Mouse (Mus musculus) limb, embryonic 12.5 days (tissue): ENCODE data around the gene Zgrf1. TPM values are rescaled to one million over a fixed set of nuclear protein-coding genes. Genes with fewer than 3 reads are reported as not detected.

ENCODE experiments used
- ATAC-seq: fragments of 200-750 bp; cut with Nextera tagmentation; 2 replicates; pipeline ENCODE4 v1.8.0; 2017; ENCODE audit warnings: low read depth, moderate TSS enrichment; ENCODE audit not compliant: insufficient number of reproducible peaks, insufficient read depth, low FRiP score, low TSS enrichment
- H3K27ac ChIP-seq: fragments of 300-500 bp; sonication (generic); 2 replicates; pipeline ENCODE4 v1.5.1; 2016; ENCODE audit warnings: mild to moderate bottlenecking, moderate library complexity
- H3K27me3 ChIP-seq: fragments of 300-500 bp; sonication (generic); 2 replicates; pipeline ENCODE4 v1.6.1; 2016; ENCODE audit warnings: mild to moderate bottlenecking, moderate library complexity
- H3K36me3 ChIP-seq: fragments of 300-500 bp; sonication (generic); 2 replicates; pipeline ENCODE4 v1.6.1; 2016; ENCODE audit warnings: mild to moderate bottlenecking, moderate library complexity
- H3K4me1 ChIP-seq: fragments of 300-500 bp; sonication (generic); replicated peaks from 2 replicates; pipeline ENCODE4 v1.6.1; 2016
- H3K4me2 ChIP-seq: fragments of 300-500 bp; sonication (generic); 2 replicates; pipeline ENCODE4 v1.6.1; 2016; ENCODE audit warnings: mild to moderate bottlenecking, moderate library complexity
- H3K4me3 ChIP-seq: fragments of 300-500 bp; sonication (generic); replicated peaks from 2 replicates; pipeline ENCODE4 v1.5.1; 2016; ENCODE audit warnings: mild to moderate bottlenecking
- H3K9ac ChIP-seq: fragments of 300-500 bp; sonication (generic); replicated peaks from 2 replicates; pipeline ENCODE4 v1.6.1; 2016; ENCODE audit warnings: mild to moderate bottlenecking, moderate library complexity
- H3K9me3 ChIP-seq: fragments of 300-500 bp; sonication (generic); 2 replicates; pipeline ENCODE4 v1.6.1; 2016; ENCODE audit warnings: mild to moderate bottlenecking, moderate library complexity
- WGBS: fragments of 180-500 bp; shearing (Covaris S2); methylation state at CpG from one replicate; pipeline ENCODE4 v1.1.7; 2016; 5-methylcytosine and 5-hydroxymethylcytosine counted together
- polyA plus RNA-seq: library from polyadenylated mRNA; unstranded; fragments of >200 nt; fragmentation: Nextera tagmentation; extraction: Ambion mirVana; gene quantifications from 2 replicates; pipeline ENCODE4 v1.2.1, GENCODE M21; 2016

The Zgrf1 gene
- polyA plus RNA-seq, 1 experiment from 2014 or later = 16.0 TPM

DNA sequence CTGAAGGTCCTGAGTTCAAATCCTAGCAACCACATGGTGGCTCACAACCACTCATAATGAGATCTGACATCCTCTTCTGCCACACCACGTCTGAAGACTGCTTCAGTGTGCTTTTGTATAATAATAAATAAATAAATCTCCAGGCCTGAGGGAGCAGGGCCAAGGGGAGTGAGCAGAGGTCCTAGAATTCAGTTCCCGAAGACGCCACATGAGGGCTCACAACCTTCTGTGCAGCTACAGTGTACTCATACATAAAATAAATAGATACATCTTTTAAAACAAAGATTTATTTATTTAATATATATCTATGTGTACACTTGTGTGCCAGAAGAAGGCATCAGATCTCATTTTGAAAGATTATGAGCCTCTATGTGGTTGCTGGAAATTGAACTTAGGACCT is 11.8 kb downstream of the Zgrf1 start:
- no peaks in the 10 kb centered on the region for H3K4me1 ChIP-seq
- no peaks in the 10 kb centered on the region for H3K27me3 ChIP-seq
- no peak overlapping the region for H3K9ac ChIP-seq
- no peak overlapping the region for H3K4me3 ChIP-seq
- no peaks in the 10 kb centered on the region for H3K9me3 ChIP-seq
- no peak overlapping the region for H3K27ac ChIP-seq
- peaks cover 69% of the 10 kb centered on the region for H3K36me3 ChIP-seq
- H3K4me2 ChIP-seq = no peak overlapping the region
- 84% methylated on average over 3 of the region's 3 CpGs for WGBS
- no peak for ATAC-seq

GRCm38 (mm10) chr3:127572557-127572956 is 19.3 kb downstream of the Zgrf1 start:
- Histone ChIP-seq H3K9me3 (no peaks in the 10 kb centered on the region), H3K4me2 (no peak overlapping the region), H3K27me3 (no peaks in the 10 kb centered on the region), H3K36me3 (peaks cover 58% of the 10 kb centered on the region), H3K4me1 (no peaks in the 10 kb centered on the region), H3K9ac (no peak overlapping the region), H3K27ac (no peak overlapping the region), H3K4me3 (no peak overlapping the region)
- ATAC-seq = no peak
- WGBS = 70% methylated on average over 4 of the region's 4 CpGs

DNA sequence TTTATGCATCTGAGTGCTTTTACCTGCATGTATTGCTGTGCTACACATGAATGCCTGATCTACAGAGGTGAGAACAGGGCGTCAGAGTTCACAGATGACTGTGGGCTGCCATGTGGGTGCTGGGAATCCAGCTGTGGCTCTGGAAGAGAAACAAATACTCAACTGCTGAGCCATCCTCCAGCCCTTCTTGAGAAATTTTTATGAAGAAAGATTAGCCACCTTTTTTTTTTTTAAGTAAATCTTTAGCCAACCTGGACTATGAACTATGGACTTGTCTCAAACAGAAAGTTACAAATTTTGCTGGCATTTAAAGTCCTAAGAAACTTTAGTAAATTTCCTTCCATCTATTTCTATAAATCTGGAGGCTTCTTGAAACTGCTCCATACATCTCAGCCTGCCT is 43.8 kb downstream of the Zgrf1 start:
- no peak overlapping the region for H3K9ac ChIP-seq
- no peak for ATAC-seq
- no peaks in the 10 kb centered on the region for H3K4me1 ChIP-seq
- H3K27me3 ChIP-seq = no peaks in the 10 kb centered on the region
- no peak overlapping the region for H3K4me3 ChIP-seq
- WGBS = 78% methylated on average over 1 of the region's 1 CpGs
- no peak overlapping the region for H3K27ac ChIP-seq
- peaks cover 64% of the 10 kb centered on the region for H3K36me3 ChIP-seq
- H3K9me3 ChIP-seq = no peaks in the 10 kb centered on the region
- H3K4me2 ChIP-seq = no peak overlapping the region

- H3K9ac ChIP-seq = no peak overlapping the region
- no peak overlapping the region for H3K4me2 ChIP-seq
- no peak overlapping the region for H3K4me3 ChIP-seq
- no peaks in the 10 kb centered on the region for H3K27me3 ChIP-seq
- ATAC-seq = no peak
- no peaks in the 10 kb centered on the region for H3K4me1 ChIP-seq
- H3K9me3 ChIP-seq = no peaks in the 10 kb centered on the region
- H3K27ac ChIP-seq = no peak overlapping the region
- H3K36me3 ChIP-seq = peaks cover 59% of the 10 kb centered on the region
- WGBS = 96% methylated on average over 2 of the region's 2 CpGs
Measured at GRCm38 (mm10) chr3:127608109-127608508, 54.8 kb downstream of the Zgrf1 start.

DNA sequence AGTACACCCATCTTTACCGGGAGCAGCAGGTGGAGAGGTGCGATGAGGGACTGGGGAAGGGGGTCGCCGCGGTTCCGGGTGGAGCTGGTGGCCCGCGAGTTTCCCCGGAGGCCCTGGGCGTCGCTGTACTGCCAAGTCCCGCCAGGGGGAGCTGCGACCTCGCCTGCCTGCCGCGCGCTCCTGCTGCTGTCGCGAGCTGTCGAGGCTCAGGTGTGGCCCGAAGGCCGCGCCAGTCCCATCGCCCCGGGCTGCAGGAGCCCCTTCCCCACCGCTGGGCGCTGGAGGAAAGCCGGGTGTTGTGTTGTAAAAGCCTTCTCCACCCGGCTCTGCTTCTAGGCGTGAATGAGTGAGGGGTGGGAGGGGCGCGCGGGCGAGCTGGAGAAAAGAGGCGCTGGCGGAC is 72.0 kb downstream of the Zgrf1 start:
- H3K4me1 ChIP-seq = peaks cover 10% of the 10 kb centered on the region
- peak; percentile 59; the same call in 1 of the 2 replicates for ATAC-seq
- under 1% methylated on average over 36 of the region's 36 CpGs for WGBS
- H3K27me3 ChIP-seq = peaks cover 71% of the 10 kb centered on the region
- H3K27ac ChIP-seq = no peak overlapping the region
- no peaks in the 10 kb centered on the region for H3K36me3 ChIP-seq
- peak overlapping the region; percentile 36 for H3K4me3 ChIP-seq
- H3K4me2 ChIP-seq = peak overlapping the region; percentile 60
- H3K9me3 ChIP-seq = no peaks in the 10 kb centered on the region
- no peak overlapping the region for H3K9ac ChIP-seq

DNA sequence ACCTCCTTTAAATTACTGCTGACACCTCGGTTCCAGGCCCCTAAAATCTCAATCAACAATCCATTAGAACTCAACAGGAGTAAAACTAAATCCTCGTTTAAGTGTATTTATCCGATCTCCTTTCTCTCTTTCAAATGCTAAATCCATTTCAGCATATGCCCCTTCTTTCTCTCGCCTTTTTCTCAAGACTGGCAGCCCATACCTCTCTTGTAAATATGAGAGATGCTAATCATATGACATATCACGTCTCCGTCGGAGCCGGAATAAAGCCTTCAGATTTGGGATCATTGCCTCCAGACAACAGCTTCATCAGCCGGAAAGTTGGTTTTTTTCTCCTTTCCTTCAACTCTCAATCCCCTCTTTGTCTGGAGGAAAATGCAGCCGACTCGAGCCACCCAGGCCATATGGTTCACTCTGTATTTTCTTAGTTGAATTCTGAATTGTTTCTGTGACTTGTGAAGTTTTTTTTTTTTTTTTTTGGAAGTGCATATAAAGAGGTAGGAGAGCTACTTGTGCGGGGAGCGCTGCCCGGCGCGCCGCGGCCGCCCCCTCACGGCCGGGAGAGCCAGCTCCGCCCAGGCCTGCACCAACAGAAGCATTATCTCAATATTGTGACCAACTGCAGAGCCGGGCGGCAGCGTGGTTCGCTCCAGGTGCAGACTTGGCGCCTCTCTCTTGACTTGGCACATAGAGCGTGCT is 72.6 kb downstream of the Zgrf1 start:
- under 1% methylated on average over 28 of the region's 28 CpGs for WGBS
- H3K36me3 ChIP-seq = no peaks in the 10 kb centered on the region
- peaks cover 76% of the 10 kb centered on the region for H3K27me3 ChIP-seq
- peak overlapping the region; percentile 60 for H3K4me2 ChIP-seq
- H3K9ac ChIP-seq = no peak overlapping the region
- no peak for ATAC-seq
- peak overlapping the region; percentile 36 for H3K4me3 ChIP-seq
- peaks cover 10% of the 10 kb centered on the region for H3K4me1 ChIP-seq
- H3K27ac ChIP-seq = no peak overlapping the region
- no peaks in the 10 kb centered on the region for H3K9me3 ChIP-seq

- Histone ChIP-seq H3K4me3 (no peak overlapping the region), H3K27ac (no peak overlapping the region), H3K36me3 (no peaks in the 10 kb centered on the region), H3K9ac (no peak overlapping the region), H3K27me3 (peaks cover 83% of the 10 kb centered on the region), H3K4me2 (no peak overlapping the region), H3K9me3 (no peaks in the 10 kb centered on the region), H3K4me1 (peaks cover 10% of the 10 kb centered on the region)
- WGBS = 5% methylated on average over 3 of the region's 3 CpGs
- ATAC-seq = no peak
Measured at GRCm38 (mm10) chr3:127626524-127626923, 73.2 kb downstream of the Zgrf1 start.

DNA sequence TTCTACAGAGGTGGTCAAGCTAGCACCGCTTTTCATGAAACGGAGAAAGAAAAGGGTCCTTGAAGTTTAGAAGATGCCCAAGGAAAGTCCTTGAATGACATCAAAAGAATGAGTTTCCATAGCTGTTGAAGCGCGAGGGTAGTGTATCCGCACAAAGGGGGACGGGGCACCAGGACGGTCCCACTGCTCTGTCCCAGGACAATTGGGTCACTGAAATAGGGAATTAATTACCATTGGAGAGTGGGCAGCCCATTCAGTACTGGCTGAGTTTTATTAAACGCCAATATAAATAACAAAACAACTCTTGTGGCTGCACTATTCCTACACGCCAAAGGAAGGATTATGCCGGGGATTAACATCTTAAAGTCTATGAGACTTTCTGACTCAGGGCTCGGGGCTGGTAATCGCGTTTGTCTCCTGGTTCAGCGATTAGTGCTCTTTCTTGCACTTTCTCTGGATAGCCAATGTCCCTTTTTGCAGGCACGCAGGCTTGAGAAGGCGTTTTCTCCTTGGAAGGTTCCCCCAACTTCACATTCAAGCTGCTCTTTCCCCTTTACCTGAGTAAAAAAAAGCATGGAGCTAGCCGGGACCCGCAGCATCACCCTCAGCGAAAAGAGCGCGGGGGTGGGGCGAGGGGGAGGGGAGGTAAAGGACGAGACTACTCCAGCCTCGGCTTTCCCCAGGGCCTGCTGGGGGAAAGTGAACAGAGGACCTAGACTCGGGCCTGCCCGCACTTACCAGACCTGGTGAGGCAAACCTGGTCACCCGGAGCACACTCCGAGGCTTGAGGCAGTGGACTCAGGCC is 74.1 kb downstream of the Zgrf1 start:
- no peak for ATAC-seq
- H3K9me3 ChIP-seq = no peaks in the 10 kb centered on the region
- peak overlapping the region; percentile 15; the same call in 1 of the 2 replicates for H3K4me2 ChIP-seq
- no peaks in the 10 kb centered on the region for H3K36me3 ChIP-seq
- peaks cover 13% of the 10 kb centered on the region for H3K4me1 ChIP-seq
- H3K27me3 ChIP-seq = peaks cover 91% of the 10 kb centered on the region
- H3K4me3 ChIP-seq = 0 out of 2 replicates have a peak overlapping the region, but pooled peaks have one; percentile 18
- no peak overlapping the region for H3K27ac ChIP-seq
- H3K9ac ChIP-seq = no peak overlapping the region
- WGBS = under 1% methylated on average over 27 of the region's 28 CpGs

DNA sequence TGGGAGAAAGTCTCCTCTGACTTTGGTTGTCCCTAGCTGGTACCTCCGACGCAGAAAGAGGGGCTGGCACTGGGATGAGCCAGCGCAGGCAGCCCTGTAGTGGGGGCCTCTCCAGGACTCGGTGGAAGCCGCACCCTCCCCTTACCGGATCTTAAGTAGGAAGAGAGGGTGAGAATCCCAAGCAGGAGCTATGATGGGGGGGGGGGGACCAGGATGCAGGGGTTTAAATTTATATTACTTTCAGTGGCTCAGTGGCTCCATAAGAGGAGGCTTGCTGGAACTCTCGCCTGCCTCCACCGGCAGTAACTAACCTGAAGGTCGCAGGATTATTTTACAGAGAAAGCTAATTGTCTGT is 74.6 kb downstream of the Zgrf1 start:
- Histone ChIP-seq H3K27me3 (peaks cover 94% of the 10 kb centered on the region), H3K4me1 (peaks cover 19% of the 10 kb centered on the region), H3K9me3 (no peaks in the 10 kb centered on the region), H3K4me3 (0 out of 2 replicates have a peak overlapping the region, but pooled peaks have one; percentile 18), H3K9ac (no peak overlapping the region), H3K4me2 (peak overlapping the region; percentile 15; the same call in 1 of the 2 replicates), H3K27ac (no peak overlapping the region), H3K36me3 (no peaks in the 10 kb centered on the region)
- ATAC-seq = no peak
- 0% methylated on average over 9 of the region's 9 CpGs for WGBS

DNA sequence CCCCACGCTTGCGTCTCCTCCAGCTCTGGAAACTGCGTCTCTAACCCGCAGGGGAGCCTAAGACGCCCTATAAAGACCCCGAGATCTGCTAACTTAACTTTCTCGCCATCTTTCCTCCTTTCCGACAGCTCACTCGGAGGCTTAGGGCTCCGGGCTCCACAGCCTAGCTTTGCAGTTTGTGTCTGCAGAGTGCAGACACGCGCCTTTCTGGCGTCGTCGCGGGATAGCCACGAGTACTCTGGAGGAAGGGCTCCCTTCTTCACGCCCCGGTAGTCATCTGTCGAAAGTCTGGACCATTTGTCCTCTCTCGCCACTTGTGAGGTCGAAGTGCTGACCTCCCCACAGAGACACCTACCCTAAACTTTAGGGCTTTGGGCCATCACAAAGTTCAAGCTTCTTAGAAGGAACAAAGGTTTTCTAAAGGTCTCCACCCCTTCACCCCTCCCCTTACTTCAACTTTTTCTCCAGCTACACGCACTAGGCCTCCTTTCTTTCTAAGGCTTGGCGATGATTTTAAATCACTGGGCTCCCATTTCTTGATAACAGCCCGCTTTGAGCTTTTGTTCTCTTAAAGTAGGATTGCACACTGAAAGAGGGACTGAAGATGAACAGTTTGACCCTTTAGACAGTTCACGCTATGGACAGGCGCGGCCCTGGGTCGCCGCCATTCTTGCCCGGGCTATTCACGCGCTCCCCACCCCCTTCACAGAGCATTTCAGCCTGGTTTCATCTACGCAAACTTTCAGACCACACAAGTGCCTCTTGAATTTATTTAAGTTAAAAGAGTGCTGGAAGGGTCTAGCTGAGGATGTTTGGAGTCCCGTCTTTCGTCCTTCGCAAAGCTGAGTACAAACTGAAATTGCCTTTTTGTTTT is 75.3 kb downstream of the Zgrf1 start:
- H3K9ac ChIP-seq = no peak overlapping the region

GRCm38 (mm10) chr3:127630190-127630589 is 76.9 kb downstream of the Zgrf1 start:
- Histone ChIP-seq H3K4me3 (no peak overlapping the region), H3K27ac (no peak overlapping the region), H3K9ac (no peak overlapping the region), H3K9me3 (no peaks in the 10 kb centered on the region), H3K4me1 (peaks cover 36% of the 10 kb centered on the region), H3K27me3 (peaks cover 96% of the 10 kb centered on the region), H3K36me3 (no peaks in the 10 kb centered on the region), H3K4me2 (no peak overlapping the region)
- 3% methylated on average over 1 of the region's 1 CpGs for WGBS
- no peak for ATAC-seq

More for the DNA sequence above, 75.3 kb downstream of the Zgrf1 start:
- Histone ChIP-seq H3K36me3 (no peaks in the 10 kb centered on the region), H3K4me3 (0 out of 2 replicates have a peak overlapping the region, but pooled peaks have one; percentile 18), H3K4me1 (peaks cover 25% of the 10 kb centered on the region), H3K9me3 (no peaks in the 10 kb centered on the region), H3K27ac (no peak overlapping the region), H3K4me2 (no peak overlapping the region), H3K27me3 (peaks cover 94% of the 10 kb centered on the region)
- WGBS = under 1% methylated on average over 37 of the region's 37 CpGs
- ATAC-seq = no peak
